ENCODE assay signal across 16 mouse cellular contexts in genomic region chr14:24798066-24798465, GRCm38 (mm10).
"Had no signal": no experiment of that assay in that cellular context is flagged by ENCODE, and none has a peak within 500 bp of the region (broad histone marks: within the 10 kb centered on the region; RNA-seq: fewer than 3 reads in every experiment).

No protein-coding gene starts in this region.

- H3K27me3 ChIP-seq: neural tube, embryonic 13.5 days; neural tube, embryonic 15.5 days; stomach, embryonic 15.5 days had no signal

- DNase-seq: retina, postnatal 1 day; right cerebral cortex, adult 18-20 months; right cerebral cortex, postnatal 14 days; right cerebral cortex, postnatal 25 days; right cerebral cortex, postnatal 4 days; spleen, adult 18-20 months; thymus, adult 18-20 months; thymus, adult 2 months; thymus, postnatal 14 days; thymus, postnatal 25 days; thymus, postnatal 36 days; thymus, postnatal 4 days had no signal

- H3K4me2 ChIP-seq: neural tube, embryonic 13.5 days; neural tube, embryonic 15.5 days; stomach, embryonic 15.5 days had no signal

- H3K36me3 ChIP-seq: neural tube, embryonic 13.5 days; neural tube, embryonic 15.5 days; stomach, embryonic 15.5 days had no signal

- H3K27ac ChIP-seq: neural tube, embryonic 13.5 days; neural tube, embryonic 15.5 days; stomach, embryonic 15.5 days; stomach, postnatal 0 days had no signal

- H3K9ac ChIP-seq: neural tube, embryonic 13.5 days; neural tube, embryonic 15.5 days; stomach, embryonic 15.5 days had no signal

- H3K4me3 ChIP-seq: neural tube, embryonic 13.5 days; neural tube, embryonic 15.5 days; stomach, embryonic 15.5 days had no signal

- H3K9me3 ChIP-seq: neural tube, embryonic 13.5 days; neural tube, embryonic 15.5 days; stomach, embryonic 15.5 days had no signal
